Mouse (Mus musculus) spleen, adult 2 months (tissue): ENCODE measurements around the gene Gng13.
"Not testable (repeated sequence)": the region's sequence is repeated elsewhere in the genome, so short reads cannot be mapped to it uniquely, and the experiment has no call there.

Source experiments
- CTCF ChIP-seq: fragments of 200-500 bp; IDR thresholded peaks from 2 replicates; pipeline ENCODE4 v1.5.1; 2011; ENCODE audit warnings: mild to moderate bottlenecking, inconsistent platforms; ENCODE audit not compliant: insufficient read depth, insufficient read length, insufficient replicate concordance; ENCODE audit errors: extremely low read depth
- POLR2A ChIP-seq: fragments of 200-500 bp; IDR thresholded peaks from 2 replicates; pipeline ENCODE4 v1.6.1; 2011; ENCODE audit warnings: low read depth, low read length, inconsistent platforms

DNA sequence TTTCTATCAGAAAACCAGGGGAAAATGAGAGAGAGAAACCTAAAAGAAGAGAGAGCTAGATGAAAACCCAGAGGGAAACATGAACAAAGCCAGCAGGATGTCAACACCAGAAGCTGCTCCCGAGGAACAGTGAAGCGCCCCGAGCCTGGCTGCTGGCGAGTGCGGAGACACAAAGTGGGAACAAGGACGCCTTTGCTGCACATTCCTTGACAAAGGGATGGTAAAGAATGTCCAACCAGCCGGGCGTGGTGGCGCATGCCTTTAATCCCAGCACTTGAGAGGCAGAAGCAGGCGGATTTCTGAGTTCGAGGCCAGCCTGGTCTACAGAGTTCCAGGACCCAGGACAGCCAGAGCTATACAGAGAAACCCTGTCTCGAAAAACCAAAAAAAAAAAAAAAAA is 24.5 kb downstream of the Gng13 start:
- not testable (repeated sequence) for TF ChIP-seq CTCF, POLR2A
